Mouse (Mus musculus) midbrain, embryonic 12.5 days (tissue): ENCODE results near the gene Btbd8. TPM values are rescaled to one million over a fixed set of nuclear protein-coding genes. Genes with fewer than 3 reads are reported as not detected.
A peak's percentile ranks its signal among the peaks of the same experiment; 100 is the strongest.

Source experiments
- ATAC-seq: fragments of 200-750 bp; cut with Nextera tagmentation; 2 replicates; pipeline ENCODE4 v1.8.0; 2017; ENCODE audit warnings: low read depth, moderate TSS enrichment, moderate library complexity; ENCODE audit not compliant: low FRiP score
- H3K27ac ChIP-seq: fragments of 300-500 bp; sonication (generic); replicated peaks from 2 replicates; pipeline ENCODE4 v1.5.1; 2016; ENCODE audit warnings: mild to moderate bottlenecking
- H3K27me3 ChIP-seq: fragments of 300-500 bp; sonication (generic); 2 replicates; pipeline ENCODE4 v1.6.1; 2016; ENCODE audit warnings: mild to moderate bottlenecking
- H3K36me3 ChIP-seq: fragments of 300-500 bp; sonication (generic); 2 replicates; pipeline ENCODE4 v1.6.1; 2016
- H3K4me1 ChIP-seq: fragments of 300-500 bp; sonication (generic); 2 replicates; pipeline ENCODE4 v1.6.1; 2016
- H3K4me2 ChIP-seq: fragments of 300-500 bp; sonication (generic); replicated peaks from 2 replicates; pipeline ENCODE4 v1.6.1; 2016; ENCODE audit warnings: mild to moderate bottlenecking, moderate library complexity
- H3K4me3 ChIP-seq: fragments of 300-500 bp; sonication (generic); 2 replicates; pipeline ENCODE4 v1.5.1; 2016; ENCODE audit warnings: mild to moderate bottlenecking
- H3K9ac ChIP-seq: fragments of 300-500 bp; sonication (generic); replicated peaks from 2 replicates; pipeline ENCODE4 v1.6.1; 2016; ENCODE audit warnings: mild to moderate bottlenecking, moderate library complexity
- H3K9me3 ChIP-seq: fragments of 300-500 bp; sonication (generic); 2 replicates; pipeline ENCODE4 v1.6.1; 2016; ENCODE audit warnings: mild to moderate bottlenecking
- WGBS: fragments of 180-500 bp; shearing (Covaris S2); methylation state at CpG from one replicate; pipeline ENCODE4 v1.1.7; 2016; 5-methylcytosine and 5-hydroxymethylcytosine counted together
- polyA plus RNA-seq: library from polyadenylated mRNA; unstranded; fragments of >200 nt; fragmentation: Nextera tagmentation; extraction: Ambion mirVana; gene quantifications from 2 replicates; pipeline ENCODE4 v1.2.1, GENCODE M21; 2016

Btbd8 gene
- polyA plus RNA-seq, 1 experiment from 2014 or later: 11.6 TPM

GRCm38 (mm10) chr5:107421676-107422075 is 16.1 kb upstream of the Btbd8 start:
- no peaks in the 10 kb centered on the region for H3K4me1 ChIP-seq
- H3K9ac ChIP-seq: no peak overlapping the region
- no peaks in the 10 kb centered on the region for H3K9me3 ChIP-seq
- H3K36me3 ChIP-seq: no peaks in the 10 kb centered on the region
- no peak for ATAC-seq
- no peak overlapping the region for H3K4me3 ChIP-seq
- WGBS: 83% methylated on average over 1 of the region's 1 CpGs
- H3K27ac ChIP-seq: no peak overlapping the region
- H3K27me3 ChIP-seq: no peaks in the 10 kb centered on the region
- H3K4me2 ChIP-seq: no peak overlapping the region

- no peak within 1 kb of the TSS for H3K9ac ChIP-seq
- no peak within 1 kb of the TSS for H3K27ac ChIP-seq
- no peaks in the 10 kb centered on the region for H3K9me3 ChIP-seq
- WGBS: 84% methylated on average over 3 of the region's 3 CpGs
- H3K4me2 ChIP-seq: no peak within 1 kb of the TSS
- no peak for ATAC-seq
- H3K4me1 ChIP-seq: no peaks in the 10 kb centered on the region
- H3K4me3 ChIP-seq: no peak within 1 kb of the TSS
- H3K27me3 ChIP-seq: no peaks in the 10 kb centered on the region; the same call in 1 of the 2 replicates
- no peaks in the 10 kb centered on the region for H3K36me3 ChIP-seq
These were observed 6.5 kb upstream of the Btbd8 start, which contains the start of gene Lpcat2b for GRCm38 (mm10) chr5:107431249-107431648. TSS of gene Lpcat2b (plus strand) at chr5:107431549.

GRCm38 (mm10) chr5:107434001-107434400 is 3.8 kb upstream of the Btbd8 start:
- H3K27ac ChIP-seq: no peak overlapping the region
- H3K4me1 ChIP-seq: peaks cover 8% of the 10 kb centered on the region
- no peaks in the 10 kb centered on the region for H3K9me3 ChIP-seq
- H3K4me2 ChIP-seq: no peak overlapping the region
- no peaks in the 10 kb centered on the region; the same call in 1 of the 2 replicates for H3K27me3 ChIP-seq
- H3K36me3 ChIP-seq: no peaks in the 10 kb centered on the region
- 88% methylated on average over 5 of the region's 5 CpGs for WGBS
- no peak overlapping the region for H3K4me3 ChIP-seq
- no peak overlapping the region for H3K9ac ChIP-seq
- ATAC-seq: no peak

- H3K4me1 ChIP-seq: peaks cover 8% of the 10 kb centered on the region
- H3K9ac ChIP-seq: no peak overlapping the region
- ATAC-seq: no peak
- no peaks in the 10 kb centered on the region; the same call in 1 of the 2 replicates for H3K27me3 ChIP-seq
- no peak overlapping the region for H3K4me3 ChIP-seq
- H3K4me2 ChIP-seq: no peak overlapping the region
- WGBS: 92% methylated on average over 6 of the region's 6 CpGs
- no peaks in the 10 kb centered on the region for H3K9me3 ChIP-seq
- H3K36me3 ChIP-seq: no peaks in the 10 kb centered on the region
- no peak overlapping the region for H3K27ac ChIP-seq
These were observed 1.6 kb upstream of the Btbd8 start for GRCm38 (mm10) chr5:107436185-107436584.

- Histone ChIP-seq H3K4me2 (peak overlapping the region; percentile 68; the same call in 1 of the 2 replicates), H3K9ac (no peak overlapping the region), H3K4me1 (peaks cover 8% of the 10 kb centered on the region), H3K27ac (no peak overlapping the region), H3K27me3 (no peaks in the 10 kb centered on the region; the same call in 1 of the 2 replicates), H3K36me3 (no peaks in the 10 kb centered on the region), H3K4me3 (no peak overlapping the region), H3K9me3 (no peaks in the 10 kb centered on the region)
- WGBS: 78% methylated on average over 6 of the region's 6 CpGs
- no peak for ATAC-seq
These were observed 1.1 kb upstream of the Btbd8 start for GRCm38 (mm10) chr5:107436587-107437209.

- Histone ChIP-seq H3K9ac (peak overlapping the region; percentile 88), H3K9me3 (no peaks in the 10 kb centered on the region), H3K4me2 (peak overlapping the region; percentile 68), H3K27ac (peak overlapping the region; percentile 79), H3K4me3 (peak overlapping the region; percentile 93), H3K4me1 (peaks cover 8% of the 10 kb centered on the region), H3K36me3 (no peaks in the 10 kb centered on the region), H3K27me3 (no peaks in the 10 kb centered on the region; the same call in 1 of the 2 replicates)
- 27% methylated on average over 7 of the region's 7 CpGs for WGBS
- ATAC-seq: no peak
These were observed 556 bp downstream of the Btbd8 start for GRCm38 (mm10) chr5:107438353-107438752.

GRCm38 (mm10) chr5:107441881-107442280 is 4.1 kb downstream of the Btbd8 start:
- whole genome bisulfite sequencing: 83% methylated on average over 5 of the region's 5 CpGs
- Histone ChIP-seq H3K9ac (no peak overlapping the region), H3K27me3 (no peaks in the 10 kb centered on the region), H3K36me3 (no peaks in the 10 kb centered on the region), H3K4me3 (no peak overlapping the region), H3K27ac (no peak overlapping the region), H3K4me2 (no peak overlapping the region), H3K9me3 (no peaks in the 10 kb centered on the region), H3K4me1 (peaks cover 8% of the 10 kb centered on the region)
- no peak for ATAC-seq

- Histone ChIP-seq H3K4me3 (no peak overlapping the region), H3K9ac (no peak overlapping the region), H3K9me3 (no peaks in the 10 kb centered on the region), H3K27me3 (no peaks in the 10 kb centered on the region), H3K4me2 (no peak overlapping the region), H3K4me1 (no peaks in the 10 kb centered on the region), H3K36me3 (no peaks in the 10 kb centered on the region), H3K27ac (no peak overlapping the region)
- ATAC-seq: no peak
- 91% methylated on average over 4 of the region's 4 CpGs for WGBS
These were observed 6.5 kb downstream of the Btbd8 start for GRCm38 (mm10) chr5:107444251-107444650.

- no peaks in the 10 kb centered on the region for H3K4me1 ChIP-seq
- ATAC-seq: no peak
- H3K9ac ChIP-seq: no peak overlapping the region
- no peak overlapping the region for H3K4me2 ChIP-seq
- H3K27ac ChIP-seq: no peak overlapping the region
- H3K4me3 ChIP-seq: no peak overlapping the region
- H3K9me3 ChIP-seq: no peaks in the 10 kb centered on the region
- no peaks in the 10 kb centered on the region for H3K27me3 ChIP-seq
- H3K36me3 ChIP-seq: no peaks in the 10 kb centered on the region
- WGBS: 90% methylated on average over 4 of the region's 4 CpGs
These were observed 10.2 kb downstream of the Btbd8 start for GRCm38 (mm10) chr5:107447977-107448376.

GRCm38 (mm10) chr5:107448784-107449183 is 11.0 kb downstream of the Btbd8 start:
- WGBS: 90% methylated on average over 4 of the region's 4 CpGs
- no peak for ATAC-seq
- Histone ChIP-seq H3K4me3 (no peak overlapping the region), H3K27me3 (no peaks in the 10 kb centered on the region), H3K27ac (no peak overlapping the region), H3K4me1 (no peaks in the 10 kb centered on the region), H3K9ac (no peak overlapping the region), H3K36me3 (no peaks in the 10 kb centered on the region), H3K9me3 (no peaks in the 10 kb centered on the region), H3K4me2 (no peak overlapping the region)

- 87% methylated on average over 5 of the region's 5 CpGs for WGBS
- no peak overlapping the region for H3K4me3 ChIP-seq
- ATAC-seq: no peak
- H3K36me3 ChIP-seq: no peaks in the 10 kb centered on the region
- H3K4me2 ChIP-seq: no peak overlapping the region
- H3K9me3 ChIP-seq: no peaks in the 10 kb centered on the region
- H3K27me3 ChIP-seq: no peaks in the 10 kb centered on the region
- no peak overlapping the region for H3K27ac ChIP-seq
- no peaks in the 10 kb centered on the region for H3K4me1 ChIP-seq
- H3K9ac ChIP-seq: no peak overlapping the region
These were observed 11.8 kb downstream of the Btbd8 start for GRCm38 (mm10) chr5:107449620-107450019.

GRCm38 (mm10) chr5:107450299-107450698 is 12.5 kb downstream of the Btbd8 start:
- no peak overlapping the region for H3K27ac ChIP-seq
- WGBS: 91% methylated on average over 5 of the region's 5 CpGs
- no peaks in the 10 kb centered on the region for H3K27me3 ChIP-seq
- H3K9ac ChIP-seq: no peak overlapping the region
- no peaks in the 10 kb centered on the region for H3K9me3 ChIP-seq
- no peak for ATAC-seq
- H3K36me3 ChIP-seq: no peaks in the 10 kb centered on the region
- no peaks in the 10 kb centered on the region for H3K4me1 ChIP-seq
- H3K4me2 ChIP-seq: no peak overlapping the region
- H3K4me3 ChIP-seq: no peak overlapping the region
